Mouse (Mus musculus) adipocyte (in vitro differentiated cells): Measurements from ENCODE around the gene Zfp607b.

Experiments
- DNase-seq: peaks from one replicate; pipeline ENCODE4 v3.0.0-alpha.2; 2016; ENCODE audit warnings: low spot score

The Zfp607b gene

DNA sequence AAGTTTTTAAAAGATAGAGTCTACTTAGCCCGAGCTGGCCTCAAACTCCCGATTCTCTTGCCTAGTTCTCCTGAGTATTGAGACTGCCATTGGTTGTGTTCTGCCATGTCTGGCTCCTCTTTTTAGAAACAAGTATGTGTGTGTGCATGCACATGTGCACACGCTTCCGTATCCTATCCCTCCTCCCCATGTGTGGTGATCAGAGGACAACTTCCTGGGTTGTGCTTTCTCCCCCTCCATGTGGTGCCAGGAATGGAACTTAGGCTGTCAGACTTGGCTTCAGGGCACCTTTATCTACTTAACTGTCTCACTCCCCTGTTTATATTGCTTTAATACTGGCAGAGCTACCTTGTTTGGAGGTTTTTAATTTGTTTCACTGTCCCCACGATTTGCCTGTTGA lies 3.9 kb upstream of the Zfp607b start:
- DNase-seq = no peak

DNA sequence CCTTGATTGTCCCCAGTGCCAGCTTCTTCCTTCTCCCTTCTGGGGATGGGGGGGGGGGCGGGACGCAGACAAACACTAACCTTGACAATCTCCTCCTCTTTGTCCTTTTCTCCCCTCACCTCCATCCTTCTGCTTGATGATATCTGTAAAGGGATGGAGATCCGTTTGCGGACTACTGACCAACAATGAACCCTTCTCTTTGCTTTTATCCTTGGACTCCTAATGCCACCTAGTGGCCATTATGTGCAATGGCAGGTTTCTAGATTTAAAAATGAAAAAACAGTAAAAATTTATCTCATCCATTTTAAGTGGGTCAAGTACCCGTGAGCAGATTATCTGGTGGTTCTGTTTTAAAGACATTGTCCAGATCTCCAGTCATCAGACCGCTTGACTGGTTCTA lies 3.5 kb upstream of the Zfp607b start:
- peak; percentile 37 for DNase-seq

DNA sequence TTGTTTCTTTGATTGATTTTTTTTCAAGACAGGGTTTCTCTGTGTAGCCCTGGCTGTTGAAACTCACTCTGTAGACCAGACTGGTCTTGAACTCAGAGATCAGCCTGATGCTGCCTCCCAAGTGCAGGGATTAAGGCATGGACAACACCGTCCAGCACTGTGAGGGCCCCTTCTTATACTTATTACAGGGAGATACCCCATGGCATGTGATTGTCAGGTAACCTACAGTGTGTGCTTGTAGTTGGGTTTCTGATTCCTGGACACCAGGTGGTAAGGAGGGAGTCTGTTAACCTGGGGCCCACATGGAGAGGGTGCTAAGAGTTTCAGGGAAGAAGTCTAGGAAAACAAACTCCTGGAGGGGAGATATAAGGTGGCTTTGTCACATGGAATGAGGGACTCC lies 2.1 kb upstream of the Zfp607b start:
- no peak for DNase-seq

DNA sequence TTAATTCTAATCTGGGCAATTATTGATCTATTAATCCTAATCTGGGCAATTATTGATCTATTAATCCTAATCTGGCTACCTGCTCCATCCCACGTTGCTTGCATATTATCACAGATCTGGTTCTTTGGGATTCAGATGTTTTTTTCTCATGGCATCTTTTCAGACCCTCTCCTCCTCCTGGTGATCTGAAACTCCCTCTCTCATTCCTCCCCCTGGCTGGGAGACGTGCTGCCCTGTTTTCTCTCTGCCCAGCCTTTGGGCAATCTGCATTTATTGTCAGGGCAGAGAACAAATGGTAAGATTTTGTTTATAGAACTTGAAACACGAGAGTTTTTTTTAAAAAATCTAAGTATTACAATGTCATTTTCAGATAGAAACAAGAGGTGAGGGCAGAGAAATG lies 1.3 kb upstream of the Zfp607b start:
- no peak for DNase-seq

DNA sequence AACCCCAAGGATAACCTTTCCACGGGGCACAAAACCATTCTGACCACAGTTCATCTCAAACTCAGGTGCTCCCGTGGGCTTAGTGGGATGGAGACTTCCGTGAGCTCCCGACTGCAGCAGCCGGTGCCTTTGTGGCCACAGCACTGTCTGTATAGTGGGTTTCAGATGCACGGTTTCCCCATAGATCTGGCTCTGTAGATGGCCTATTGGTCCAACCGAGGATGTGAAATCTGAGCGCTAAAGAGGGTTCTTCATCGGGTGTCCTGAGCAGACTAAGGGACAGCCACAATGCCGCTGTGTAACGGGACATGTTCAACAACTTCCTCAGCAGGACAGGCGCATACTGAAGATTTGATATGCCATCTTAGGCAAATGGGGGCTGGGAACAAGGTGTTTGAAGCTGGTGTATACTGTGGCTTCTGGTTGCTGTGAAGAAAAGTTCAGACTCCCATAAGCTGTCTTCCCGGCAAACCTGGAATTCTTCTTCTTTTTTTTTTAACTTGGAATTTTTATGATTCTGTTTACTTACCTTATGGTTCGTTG lies 823 bp upstream of the Zfp607b start:
- no peak for DNase-seq

DNA sequence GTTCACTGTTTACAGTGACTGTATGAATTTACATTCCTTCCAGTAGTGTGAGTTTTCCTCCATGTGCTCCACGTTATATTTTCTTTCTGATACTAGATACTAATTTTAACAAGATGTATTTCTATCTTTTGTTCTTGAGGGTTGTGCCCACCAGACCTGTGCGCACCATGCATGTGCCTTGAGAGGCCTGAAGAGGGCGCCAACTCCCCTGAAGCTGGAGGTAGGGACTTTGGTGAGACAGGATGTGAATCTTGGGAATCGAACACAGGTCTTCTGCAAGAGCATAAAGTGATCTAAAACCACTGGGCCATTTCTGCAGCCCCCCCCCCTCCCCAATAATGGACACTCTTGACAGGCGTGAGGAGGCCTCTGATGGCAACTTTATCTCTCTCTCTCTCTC lies 1.9 kb downstream of the Zfp607b start:
- peak; percentile 29 for DNase-seq

DNA sequence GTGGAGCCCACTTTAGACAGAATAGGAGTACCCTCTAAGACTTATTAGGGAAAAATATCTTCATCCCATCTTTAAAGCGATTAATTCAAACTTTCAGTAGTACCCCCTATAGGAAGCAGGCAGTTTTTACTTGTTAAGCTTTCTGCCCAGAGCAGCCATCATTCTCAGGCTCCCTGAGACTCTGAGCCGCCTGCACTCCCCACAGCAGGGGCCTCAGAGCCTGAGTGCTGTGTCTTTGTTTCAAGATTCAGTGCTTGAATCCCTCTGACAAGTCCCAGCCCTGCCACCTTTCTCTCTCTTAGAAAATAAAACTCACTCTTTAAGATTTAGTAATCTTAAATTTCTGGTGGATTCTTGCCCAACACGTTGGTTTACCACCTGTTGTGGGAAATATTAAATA lies 7.6 kb downstream of the Zfp607b start:
- DNase-seq = no peak

DNA sequence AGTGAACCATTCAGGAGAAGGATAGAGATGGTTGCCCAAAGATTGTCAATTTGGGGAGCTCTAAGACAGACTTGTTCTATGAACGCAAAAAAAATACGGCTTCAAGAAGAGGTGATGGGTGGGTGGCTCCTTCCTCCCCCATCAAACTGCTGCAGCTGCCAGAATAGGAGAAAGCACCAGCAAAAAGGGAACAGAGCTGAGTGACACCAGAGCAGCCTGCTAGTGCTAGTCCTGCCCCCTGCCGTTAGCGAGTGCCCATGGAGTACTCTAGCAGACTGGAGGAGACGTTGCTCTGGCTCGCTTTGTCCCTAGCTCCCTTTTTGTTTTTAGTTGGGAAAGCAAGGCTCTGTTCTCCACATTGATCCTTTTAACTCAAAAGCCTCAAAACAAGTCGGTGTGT lies 21.3 kb downstream of the Zfp607b start:
- DNase-seq = no peak

DNA sequence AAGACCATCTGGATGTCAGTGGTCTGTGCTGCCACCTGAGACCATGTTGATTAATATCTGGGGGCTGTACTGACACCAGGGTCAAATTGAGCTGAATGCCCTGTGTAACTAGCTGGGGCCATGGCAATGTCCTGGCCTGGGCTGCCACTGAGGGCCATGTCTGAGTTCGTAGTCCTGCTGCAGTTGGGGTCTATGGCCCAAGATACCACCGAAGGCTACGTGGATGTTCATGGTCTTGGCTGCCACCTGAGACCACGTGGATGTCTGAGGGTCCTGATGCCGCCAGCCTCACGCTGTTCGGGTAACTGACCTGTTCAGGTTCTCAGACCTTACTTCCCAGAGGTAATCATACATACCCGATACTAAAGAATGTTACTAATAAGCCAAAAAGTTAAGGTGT lies 32.8 kb downstream of the Zfp607b start:
- no peak for DNase-seq

DNA sequence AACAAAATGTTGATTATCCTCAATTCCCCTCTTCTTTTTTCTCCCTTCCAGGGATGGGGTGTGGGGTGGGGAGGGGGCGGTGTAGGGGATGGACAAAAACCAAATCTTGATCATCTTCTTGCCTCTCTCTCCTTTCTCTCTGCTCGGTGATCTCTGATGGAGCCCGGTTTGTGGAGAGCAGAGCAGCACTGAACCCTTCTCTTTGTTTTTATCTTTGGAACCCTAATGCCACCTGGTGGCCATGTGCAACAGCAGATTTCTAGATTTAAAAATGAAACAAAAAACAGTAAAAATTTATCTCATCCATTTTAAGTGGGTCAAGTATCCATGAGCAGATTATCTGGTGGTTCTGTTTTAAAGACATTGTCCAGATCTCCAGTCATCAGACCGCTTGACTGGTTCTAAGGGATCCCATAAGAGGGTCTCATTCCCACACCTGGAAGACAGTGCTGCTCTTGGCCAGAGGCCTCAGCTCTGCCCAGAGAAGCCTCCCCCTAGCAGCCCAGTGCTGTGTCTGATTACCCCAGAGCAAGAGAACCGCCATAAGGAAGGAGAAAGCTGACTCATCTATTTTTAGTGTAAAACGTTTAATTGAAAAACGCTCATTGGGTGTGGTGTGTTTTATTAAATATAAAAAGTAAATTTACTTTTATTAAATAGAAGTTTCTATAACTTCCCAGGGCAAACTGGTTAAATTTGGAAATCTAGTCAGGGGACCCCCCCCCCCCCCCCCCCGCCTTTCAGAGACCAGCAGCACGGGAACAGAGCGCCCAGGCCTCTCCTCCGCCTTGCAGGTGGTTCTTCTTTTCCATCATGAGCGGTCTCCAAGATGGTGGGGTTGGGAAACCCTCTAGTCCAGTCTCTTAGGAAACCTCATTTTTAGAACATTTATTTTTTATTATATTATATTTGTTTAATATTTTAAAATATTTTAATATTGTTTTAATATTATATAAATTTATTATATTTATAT lies 36.7 kb downstream of the Zfp607b start:
- DNase-seq = peak; percentile 69

DNA sequence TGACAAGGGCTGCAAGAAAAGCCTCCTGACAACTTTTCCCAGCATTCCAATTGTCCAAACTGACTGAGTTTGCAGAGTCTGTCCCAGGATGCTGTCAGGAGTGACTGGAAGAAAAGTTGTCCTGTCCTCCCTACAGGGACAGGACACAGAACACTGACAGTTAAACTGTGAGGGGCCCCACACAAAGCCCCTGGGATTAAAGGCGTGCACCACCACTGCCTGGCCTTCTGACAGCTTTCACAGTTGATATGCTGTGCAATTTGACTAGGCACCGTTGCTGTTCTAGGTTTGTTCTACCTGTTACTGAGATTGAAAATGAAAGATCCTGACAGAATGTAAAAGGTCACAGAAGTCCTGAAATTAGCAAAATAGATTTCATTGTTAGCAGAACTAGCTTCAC lies 38.3 kb downstream of the Zfp607b start:
- DNase-seq = no peak

DNA sequence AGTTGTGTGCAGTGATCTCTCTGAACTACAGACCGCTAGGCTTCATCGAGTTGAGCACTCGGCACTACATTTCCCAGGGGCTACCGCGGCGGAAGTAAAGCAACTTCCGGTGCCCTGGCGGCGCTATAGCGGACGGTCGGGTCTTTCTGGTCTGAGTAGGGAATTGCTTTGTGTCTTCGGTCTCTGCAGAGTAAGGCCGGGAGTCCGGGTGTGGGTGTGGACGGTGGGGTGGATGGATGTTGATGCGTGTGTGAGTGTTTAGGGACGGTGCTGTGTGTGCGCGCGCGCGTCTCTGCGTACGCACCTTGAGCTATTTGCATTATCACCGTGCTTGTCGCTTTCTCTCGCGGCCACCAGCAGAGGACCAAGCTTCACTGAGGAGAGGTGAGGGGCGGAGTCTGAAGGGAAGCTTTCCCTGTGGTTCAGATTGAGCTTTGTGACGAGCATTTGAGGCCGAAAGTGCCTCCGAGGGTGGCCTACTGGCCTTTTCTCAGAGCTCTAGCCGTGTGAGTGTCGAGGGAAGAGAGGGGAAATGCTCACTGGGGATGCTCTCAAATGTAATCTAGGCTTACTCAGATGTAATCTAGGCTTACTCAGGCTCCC lies 42.2 kb downstream of the Zfp607b start, which contains the start of gene Zfp60:
Zfp60 (plus strand) TSS at position 109 of the 603 bp plus-strand sequence.
- DNase-seq = peak; percentile 83

DNA sequence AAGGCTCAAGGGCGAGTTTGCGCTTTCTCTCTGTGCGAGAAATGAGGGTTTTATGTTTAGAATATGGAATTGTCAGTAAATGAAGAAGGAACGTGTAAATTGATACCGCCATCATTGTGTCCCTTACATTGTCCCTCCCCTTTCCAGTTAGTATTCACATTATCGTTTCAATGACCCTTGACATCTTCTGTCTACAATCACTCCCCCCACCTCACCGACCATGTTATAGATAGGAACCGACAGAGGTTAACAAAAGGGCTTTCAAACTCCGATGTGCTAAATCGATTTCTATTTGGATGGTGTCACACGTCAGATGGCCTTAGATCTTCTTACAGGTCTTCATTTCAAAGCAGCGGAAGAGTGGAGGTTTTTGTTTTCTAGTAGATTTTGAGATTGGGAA lies 42.8 kb downstream of the Zfp607b start:
- peak; percentile 7 for DNase-seq

DNA sequence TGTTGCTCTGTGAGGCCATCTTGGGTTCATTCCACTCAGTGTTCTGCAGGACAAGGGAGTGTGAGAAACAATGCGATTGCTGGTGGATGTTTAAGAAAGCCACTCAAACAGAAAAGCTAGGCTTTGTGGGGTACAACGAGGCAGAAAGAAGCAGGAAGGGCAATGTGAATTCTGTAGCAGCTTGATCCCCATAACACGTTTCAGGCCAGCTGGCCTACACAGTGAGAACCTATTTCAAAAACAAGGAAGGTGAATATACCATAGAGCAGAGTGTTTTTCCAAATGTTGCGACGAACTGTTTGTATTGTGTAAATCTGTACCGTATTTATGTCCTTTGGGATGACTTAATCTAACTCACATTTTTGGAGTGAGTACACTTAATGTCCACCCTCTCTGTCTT lies 43.4 kb downstream of the Zfp607b start:
- DNase-seq = no peak

DNA sequence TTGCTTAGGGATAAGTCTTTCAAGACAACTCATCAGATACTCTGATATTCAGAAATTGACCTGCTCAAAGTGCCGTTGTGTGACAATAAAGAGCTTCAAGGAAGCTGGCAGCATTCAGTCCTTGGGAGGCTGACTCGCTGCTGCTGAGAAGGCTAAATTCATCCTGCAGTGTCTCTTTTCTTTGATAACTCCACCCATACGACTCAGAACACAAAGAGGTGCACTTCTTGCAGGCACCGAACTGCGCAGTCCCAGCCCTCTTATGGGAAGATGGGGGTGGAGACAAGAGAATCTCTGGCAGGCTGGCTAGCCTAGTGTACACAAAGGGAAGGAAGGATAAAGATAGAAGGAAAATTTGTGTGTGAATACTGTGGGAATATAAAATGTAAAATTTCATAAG lies 46.3 kb downstream of the Zfp607b start:
- DNase-seq = no peak
